Mouse (Mus musculus) CH12.LX (cell line): ENCODE data around the gene Zfp618. TPM values are rescaled to one million over a fixed set of nuclear protein-coding genes. Genes with fewer than 3 reads are reported as not detected.

ENCODE experiments used
- DNase-seq: peaks from one replicate; pipeline ENCODE4 v3.0.0-alpha.2; 2013; ENCODE audit errors: extremely low read depth
- H3K27ac ChIP-seq: 2 replicates; pipeline ENCODE4 v1.5.1; 2012; ENCODE audit warnings: low read depth, mild to moderate bottlenecking, control low read depth, moderate library complexity; ENCODE audit not compliant: insufficient read depth
- H3K27me3 ChIP-seq: replicated peaks from 2 replicates; pipeline ENCODE3; 2012; ENCODE audit warnings: inconsistent platforms
- H3K36me3 ChIP-seq, 2 experiments: replicated peaks in 1 of 2; 2 replicates each; pipeline versions ENCODE3 to v1.6.1; 2012; ENCODE audit warnings: inconsistent platforms in 1 of 2, low read length in 1 of 2, mild to moderate bottlenecking in 1 of 2, mixed read lengths in 1 of 2, moderate library complexity in 1 of 2; ENCODE audit not compliant: control insufficient read depth in 1 of 2, insufficient read depth in 1 of 2
- H3K4me1 ChIP-seq, 2 experiments: 2 replicates each; pipeline ENCODE4 v1.6.1; 2012; ENCODE audit warnings: inconsistent platforms in 1 of 2, moderate library complexity in 1 of 2; ENCODE audit not compliant: insufficient read depth in 2 of 2, control insufficient read depth in 1 of 2
- H3K4me2 ChIP-seq: 2 replicates; pipeline ENCODE4 v1.6.1; 2012; ENCODE audit warnings: low read depth, mild to moderate bottlenecking, control low read depth; ENCODE audit not compliant: poor library complexity, insufficient read depth, severe bottlenecking
- H3K4me3 ChIP-seq, 3 experiments: fragments of 150-350 bp in 1 of 3; sonication (generic) in 1 of 3; replicated peaks in 1 of 3; 2 replicates each; pipeline versions ENCODE3 to v1.5.1; 2011 to 2012; ENCODE audit warnings: low read depth in 2 of 3, low read length in 2 of 3, mild to moderate bottlenecking in 2 of 3, moderate library complexity in 2 of 3, control low read depth in 1 of 3, improper control_type of control experiment in 1 of 3, inconsistent platforms in 1 of 3, mixed read lengths in 1 of 3; ENCODE audit not compliant: poor library complexity in 1 of 3
- H3K79me2 ChIP-seq: replicated peaks from 2 replicates; pipeline ENCODE4 v1.6.1; 2012; ENCODE audit warnings: mild to moderate bottlenecking, moderate library complexity; ENCODE audit not compliant: control insufficient read depth, poor library complexity, insufficient read depth, severe bottlenecking; ENCODE audit errors: extremely low read depth
- H3K9ac ChIP-seq: 2 replicates; pipeline ENCODE4 v1.6.1; 2012; ENCODE audit warnings: low read depth, mild to moderate bottlenecking, control low read depth, moderate library complexity; ENCODE audit not compliant: insufficient read depth
- H3K9me3 ChIP-seq: replicated peaks from 2 replicates; pipeline ENCODE3; 2012; ENCODE audit warnings: low read length, inconsistent platforms, mixed read lengths
- BHLHE40 ChIP-seq: IDR thresholded peaks from 2 replicates; pipeline ENCODE4 v1.6.1; 2011; ENCODE audit warnings: mild to moderate bottlenecking, low read depth, low read length, improper control_type of control experiment
- CHD1 ChIP-seq: IDR thresholded peaks from 2 replicates; pipeline ENCODE4 v1.6.1; 2012; ENCODE audit warnings: low read depth, low read length, improper control_type of control experiment, inconsistent platforms
- CHD2 ChIP-seq: IDR thresholded peaks from 2 replicates; pipeline ENCODE4 v1.6.1; 2011; ENCODE audit warnings: low read length, improper control_type of control experiment
- CTCF ChIP-seq, 2 experiments: IDR thresholded peaks in 1 of 2; conservative IDR thresholded peaks in 1 of 2; 2 replicates each; pipeline ENCODE4 v1.5.1; 2011 to 2012; ENCODE audit warnings: low read depth in 2 of 2, low read length in 2 of 2, improper control_type of control experiment in 1 of 2, inconsistent platforms in 1 of 2, mild to moderate bottlenecking in 1 of 2, moderate library complexity in 1 of 2
- E2F4 ChIP-seq: IDR thresholded peaks from 2 replicates; pipeline ENCODE4 v1.6.1; 2011; ENCODE audit warnings: low read depth, low read length, improper control_type of control experiment; ENCODE audit not compliant: insufficient replicate concordance
- ELF1 ChIP-seq: IDR thresholded peaks from 2 replicates; pipeline ENCODE4 v1.6.1; 2014; ENCODE audit warnings: low read depth, mild to moderate bottlenecking, inconsistent platforms, low read length, improper control_type of control experiment
- EP300 ChIP-seq: IDR thresholded peaks from 2 replicates; pipeline ENCODE4 v1.6.1; 2011; ENCODE audit warnings: low read length, improper control_type of control experiment
- GABPA ChIP-seq: IDR thresholded peaks from 2 replicates; pipeline ENCODE4 v1.6.1; 2012; ENCODE audit warnings: low read depth, low read length, improper control_type of control experiment, inconsistent platforms; ENCODE audit not compliant: insufficient replicate concordance
- IRF4 ChIP-seq: IDR thresholded peaks from 2 replicates; pipeline ENCODE4 v1.6.1; 2014; ENCODE audit warnings: low read depth, mild to moderate bottlenecking, inconsistent platforms, low read length, improper control_type of control experiment
- JUND ChIP-seq: conservative IDR thresholded peaks from 2 replicates; pipeline ENCODE4 v1.6.1; 2011; ENCODE audit warnings: low read depth, low read length, improper control_type of control experiment
- KAT2A ChIP-seq: IDR thresholded peaks from 2 replicates; pipeline ENCODE4 v1.6.1; 2012; ENCODE audit warnings: low read length, improper control_type of control experiment, inconsistent platforms; ENCODE audit not compliant: insufficient replicate concordance
- MAX ChIP-seq: IDR thresholded peaks from 2 replicates; pipeline ENCODE4 v1.6.1; 2011; ENCODE audit warnings: low read length, improper control_type of control experiment
- MAZ ChIP-seq: IDR thresholded peaks from 2 replicates; pipeline ENCODE4 v1.6.1; 2012; ENCODE audit warnings: low read depth, mild to moderate bottlenecking, inconsistent platforms, low read length, improper control_type of control experiment, moderate library complexity
- MXI1 ChIP-seq: IDR thresholded peaks from 2 replicates; pipeline ENCODE4 v1.6.1; 2011; ENCODE audit warnings: mild to moderate bottlenecking, low read depth, low read length, improper control_type of control experiment
- MYC ChIP-seq: IDR thresholded peaks from 2 replicates; pipeline ENCODE4 v1.6.1; 2011; ENCODE audit warnings: low read depth, mild to moderate bottlenecking, improper control_type of control experiment, low read length
- NELFE ChIP-seq: IDR thresholded peaks from 2 replicates; pipeline ENCODE4 v1.6.1; 2011; ENCODE audit warnings: low read depth, low read length, improper control_type of control experiment
- NRF1 ChIP-seq: IDR thresholded peaks from 2 replicates; pipeline ENCODE4 v1.6.1; 2014; ENCODE audit warnings: low read depth, mild to moderate bottlenecking, inconsistent platforms, low read length, improper control_type of control experiment, moderate library complexity
- PAX5 ChIP-seq: IDR thresholded peaks from 2 replicates; pipeline ENCODE4 v1.6.1; 2012; ENCODE audit warnings: low read length, inconsistent platforms, mixed read lengths
- TBP ChIP-seq: conservative IDR thresholded peaks from 2 replicates; pipeline ENCODE4 v1.6.1; 2011; ENCODE audit warnings: low read depth, low read length, improper control_type of control experiment
- ZC3H11A ChIP-seq: IDR thresholded peaks from 2 replicates; pipeline ENCODE4 v1.6.1; 2012; ENCODE audit warnings: low read depth, mild to moderate bottlenecking, inconsistent platforms, low read length, improper control_type of control experiment
- dilution Hi-C: fragments of 300-500 bp; cut with MboI; formaldehyde crosslinking; loops from 2 replicates; pipeline ENCODE4 v1.14.3; 2020; ENCODE audit warnings: low sequenced_read_pairs; ENCODE audit not compliant: extremely low pct_unique_long_range_greater_than_20kb, extremely low pct_ligation_motif_present
- in situ Hi-C: fragments of 300-500 bp; cut with MboI; formaldehyde crosslinking; loops from 3 replicates; pipeline ENCODE4 v1.14.3; 2019; ENCODE audit warnings: low sequenced_read_pairs, low pct_ligation_motif_present, low pct_unique_long_range_greater_than_20kb, mixed read lengths
- polyA plus RNA-seq: library from polyadenylated mRNA; unstranded; fragments of >175 nt; gene quantifications from 2 replicates; pipeline ENCODE4 v1.2.1, GENCODE M21; 2012; ENCODE audit warnings: low read depth; ENCODE audit not compliant: insufficient read length
- total RNA-seq, 2 experiments: library from RNA; depleted of rRNA; stranded (reverse); fragments of 300-350 nt in 1 of 2; fragments of >200 nt in 1 of 2; gene quantifications; 2 replicates each; pipeline ENCODE4 v1.2.3; 2012 to 2014

Zfp618 gene
- total and polyA plus RNA-seq, 3 experiments: not detected

DNA sequence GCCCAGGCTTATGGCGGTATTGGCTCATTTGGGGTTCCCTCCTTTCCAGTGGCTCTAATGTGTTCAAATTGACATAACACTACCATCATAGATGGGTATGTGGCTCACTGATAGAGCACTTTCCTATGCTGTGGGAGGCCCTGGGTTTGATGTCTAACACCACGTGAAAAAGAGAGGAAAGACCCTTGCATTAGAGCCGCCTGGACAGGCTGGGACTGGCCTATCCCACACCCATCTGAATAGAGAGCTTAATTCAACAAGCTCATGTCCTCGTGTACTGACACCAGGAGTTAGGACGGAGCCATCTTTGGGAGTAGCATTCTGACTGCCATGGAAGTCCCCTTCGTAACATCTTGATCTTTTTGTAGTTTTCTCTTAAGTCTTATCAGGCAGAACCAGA is 32.2 kb downstream of the Zfp618 start:
- Histone ChIP-seq H3K9ac (no peak overlapping the region), H3K36me3 (no peaks in the 10 kb centered on the region), H3K9me3 (peaks cover 5% of the 10 kb centered on the region), H3K4me3 (no peak overlapping the region), H3K4me1 (no peaks in the 10 kb centered on the region), H3K79me2 (no peaks in the 10 kb centered on the region), H3K27ac (no peak overlapping the region), H3K4me2 (no peak overlapping the region), H3K27me3 (peaks cover 42% of the 10 kb centered on the region)
- dilution Hi-C loops: no loop called here
- in situ Hi-C loops: no loop called here
- no peak for DNase-seq
- TF ChIP-seq ELF1: no peak
- no peak for TF ChIP-seq MAX
- no peak for TF ChIP-seq IRF4
- TF ChIP-seq MAZ: no peak

DNA sequence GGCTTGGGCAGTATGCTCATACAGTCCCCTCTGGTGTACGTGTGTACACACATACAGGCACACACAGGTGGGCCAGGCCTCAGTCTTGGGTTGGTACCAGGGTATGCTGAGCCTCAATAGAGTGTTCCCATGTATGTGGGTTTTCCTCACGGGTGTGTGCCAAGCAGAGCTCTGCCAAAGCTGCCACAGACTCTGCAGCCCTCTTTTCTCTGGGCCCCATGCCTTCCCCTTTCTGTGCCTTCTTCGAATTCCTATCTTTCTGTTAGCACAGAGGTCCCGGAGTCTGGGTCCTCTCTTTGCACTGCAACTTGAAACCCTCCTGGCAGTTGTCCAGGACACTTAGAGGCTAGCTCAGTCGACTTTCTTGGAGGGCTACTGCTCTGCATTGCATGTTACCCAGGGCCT is 33.1 kb downstream of the Zfp618 start:
- Histone ChIP-seq H3K9me3 (peaks cover 5% of the 10 kb centered on the region), H3K4me1 (no peaks in the 10 kb centered on the region), H3K27me3 (peaks cover 44% of the 10 kb centered on the region), H3K79me2 (no peaks in the 10 kb centered on the region), H3K27ac (no peak overlapping the region), H3K36me3 (no peaks in the 10 kb centered on the region), H3K4me3 (no peak overlapping the region), H3K9ac (no peak overlapping the region), H3K4me2 (no peak overlapping the region)
- dilution Hi-C loops (no loop called here), in situ Hi-C loops (no loop called here)
- DNase-seq: no peak
- TF ChIP-seq TBP (no peak), ZC3H11A (no peak)

DNA sequence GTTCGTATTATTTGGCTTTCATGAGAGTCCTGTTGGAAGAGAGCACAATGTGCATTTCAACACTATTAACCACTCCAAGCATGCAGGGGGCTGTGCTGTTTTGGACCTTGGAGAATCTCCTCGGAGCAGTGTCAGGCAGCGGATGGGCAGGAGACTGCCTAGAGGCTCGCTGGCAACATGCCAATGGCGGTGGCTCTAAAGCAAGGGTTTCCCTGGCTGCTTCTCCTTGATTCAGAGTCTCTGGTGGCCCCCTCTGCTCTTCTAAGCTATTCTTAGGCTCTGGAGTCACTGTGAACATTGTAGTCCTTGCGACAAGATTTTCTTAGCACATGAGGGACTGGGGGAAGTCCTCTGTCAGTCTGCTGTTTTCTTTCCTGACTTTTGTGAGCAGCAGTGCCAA is 33.5 kb downstream of the Zfp618 start:
- Histone ChIP-seq H3K9me3 (peaks cover 5% of the 10 kb centered on the region), H3K4me1 (no peaks in the 10 kb centered on the region), H3K79me2 (no peaks in the 10 kb centered on the region), H3K9ac (no peak overlapping the region), H3K4me2 (no peak overlapping the region), H3K27ac (no peak overlapping the region), H3K4me3 (no peak overlapping the region), H3K36me3 (no peaks in the 10 kb centered on the region), H3K27me3 (peaks cover 41% of the 10 kb centered on the region)
- dilution Hi-C loops (no loop called here), in situ Hi-C loops (no loop called here)
- no peak for DNase-seq
- no peak for TF ChIP-seq CHD2
- no peak for TF ChIP-seq MYC
- TF ChIP-seq PAX5: no peak
- no peak for TF ChIP-seq GABPA
- TF ChIP-seq NELFE: no peak
- TF ChIP-seq CTCF (conservative IDR thresholded peaks at IDR 0.05 in 1 of 2, IDR thresholded peaks at IDR 0.05 in 1 of 2; ENCODE audit: low read depth in 2 of 2, low read length in 2 of 2): no peak
- no peak for TF ChIP-seq JUND
- TF ChIP-seq KAT2A: no peak
- no peak for TF ChIP-seq MAZ
- no peak for TF ChIP-seq MAX
- TF ChIP-seq EP300: no peak
- TF ChIP-seq CHD1: no peak
- TF ChIP-seq NRF1: no peak
- TF ChIP-seq E2F4: no peak
- TF ChIP-seq MXI1: no peak
- no peak for TF ChIP-seq IRF4
- no peak for TF ChIP-seq BHLHE40
